Mouse (Mus musculus) heart, embryonic 10.5 days (tissue): Measurements from ENCODE around the gene Frem1. TPM values are rescaled to one million over a fixed set of nuclear protein-coding genes. Genes with fewer than 3 reads are reported as not detected.

Experiments used
- DNase-seq: peaks from one replicate; pipeline ENCODE4 v3.0.0-alpha.2; 2017; ENCODE audit warnings: low spot score
- H3K27ac ChIP-seq: fragments of 300-500 bp; sonication (generic); 2 replicates; pipeline ENCODE4 v1.5.1; 2016; ENCODE audit warnings: mild to moderate bottlenecking
- H3K27me3 ChIP-seq: fragments of 300-500 bp; sonication (generic); 2 replicates; pipeline ENCODE4 v1.6.1; 2016; ENCODE audit warnings: mild to moderate bottlenecking; ENCODE audit not compliant: poor library complexity, insufficient read depth, severe bottlenecking
- H3K36me3 ChIP-seq: fragments of 300-500 bp; sonication (generic); 2 replicates; pipeline ENCODE4 v1.6.1; 2016; ENCODE audit warnings: mild to moderate bottlenecking, moderate library complexity
- H3K4me1 ChIP-seq: fragments of 300-500 bp; sonication (generic); 2 replicates; pipeline ENCODE4 v1.6.1; 2016; ENCODE audit warnings: mild to moderate bottlenecking
- H3K4me3 ChIP-seq: fragments of 300-500 bp; sonication (generic); 2 replicates; pipeline ENCODE4 v1.5.1; 2016; ENCODE audit warnings: mild to moderate bottlenecking, moderate library complexity
- H3K9me3 ChIP-seq: fragments of 300-500 bp; sonication (generic); 2 replicates; pipeline ENCODE4 v1.6.1; 2016; ENCODE audit warnings: mild to moderate bottlenecking, moderate library complexity
- WGBS: fragments of 180-500 bp; shearing (Covaris S2); methylation state at CpG from one replicate; pipeline ENCODE4 v1.1.7; 2016; 5-methylcytosine and 5-hydroxymethylcytosine counted together
- polyA plus RNA-seq: library from polyadenylated mRNA; unstranded; fragments of >200 nt; fragmentation: Nextera tagmentation; extraction: Ambion mirVana; gene quantifications from 2 replicates; pipeline ENCODE4 v1.2.1, GENCODE M21; 2016

Gene Frem1
- polyA plus RNA-seq, 1 experiment from 2014 or later, result 9.8 TPM

GRCm38 (mm10) chr4:82946276-82946612 lies 105.9 kb downstream of the Frem1 start:
- Histone ChIP-seq H3K36me3 (peaks cover 38% of the 10 kb centered on the region), H3K27me3 (no peaks in the 10 kb centered on the region), H3K4me1 (no peaks in the 10 kb centered on the region), H3K9me3 (no peaks in the 10 kb centered on the region), H3K4me3 (no peak overlapping the region), H3K27ac (no peak overlapping the region)
- DNase-seq, result peak; percentile 0
- WGBS, result 86% methylated on average over 3 of the region's 3 CpGs

- Histone ChIP-seq H3K27ac (no peak overlapping the region), H3K4me1 (no peaks in the 10 kb centered on the region), H3K27me3 (no peaks in the 10 kb centered on the region), H3K9me3 (no peaks in the 10 kb centered on the region), H3K36me3 (peaks cover 41% of the 10 kb centered on the region), H3K4me3 (no peak overlapping the region)
- DNase-seq, result peak; percentile 31
- 79% methylated on average over 9 of the region's 9 CpGs for WGBS
Observed at GRCm38 (mm10) chr4:82945572-82946275, 106.4 kb downstream of the Frem1 start.

- Histone ChIP-seq H3K27ac (no peak overlapping the region), H3K27me3 (no peaks in the 10 kb centered on the region), H3K4me1 (no peaks in the 10 kb centered on the region), H3K4me3 (no peak overlapping the region), H3K9me3 (no peaks in the 10 kb centered on the region), H3K36me3 (peaks cover 42% of the 10 kb centered on the region)
- peak; percentile 56 for DNase-seq
- WGBS, result 85% methylated on average over 5 of the region's 5 CpGs
Observed at GRCm38 (mm10) chr4:82940680-82941079, 111.5 kb downstream of the Frem1 start.

- Histone ChIP-seq H3K27ac (no peak overlapping the region), H3K27me3 (no peaks in the 10 kb centered on the region), H3K9me3 (no peaks in the 10 kb centered on the region), H3K4me3 (no peak overlapping the region), H3K36me3 (peaks cover 44% of the 10 kb centered on the region), H3K4me1 (no peaks in the 10 kb centered on the region)
- no peak for DNase-seq
- 82% methylated on average over 13 of the region's 13 CpGs for WGBS
Observed at GRCm38 (mm10) chr4:82940248-82940647, 111.9 kb downstream of the Frem1 start.

GRCm38 (mm10) chr4:82934308-82934707 lies 117.8 kb downstream of the Frem1 start:
- H3K36me3 ChIP-seq, result peaks cover 26% of the 10 kb centered on the region
- 12% methylated on average over 5 of the region's 5 CpGs for WGBS
- no peaks in the 10 kb centered on the region for H3K27me3 ChIP-seq
- H3K9me3 ChIP-seq, result no peaks in the 10 kb centered on the region
- no peak for DNase-seq
- H3K27ac ChIP-seq, result no peak overlapping the region
- H3K4me1 ChIP-seq, result no peaks in the 10 kb centered on the region
- no peak overlapping the region for H3K4me3 ChIP-seq

- Histone ChIP-seq H3K27ac (no peak overlapping the region), H3K36me3 (peaks cover 23% of the 10 kb centered on the region; the same call in 1 of the 2 replicates), H3K9me3 (no peaks in the 10 kb centered on the region), H3K4me3 (0 out of 2 replicates have a peak overlapping the region, but pooled peaks have one; percentile 1), H3K4me1 (no peaks in the 10 kb centered on the region), H3K27me3 (no peaks in the 10 kb centered on the region)
- DNase-seq, result peak; percentile 84
- 22% methylated on average over 14 of the region's 14 CpGs for WGBS
Observed at GRCm38 (mm10) chr4:82933698-82934210, 118.4 kb downstream of the Frem1 start.

- no peak overlapping the region for H3K4me3 ChIP-seq
- no peaks in the 10 kb centered on the region for H3K27me3 ChIP-seq
- 85% methylated on average over 5 of the region's 5 CpGs for WGBS
- H3K27ac ChIP-seq, result no peak overlapping the region
- no peak for DNase-seq
- peaks cover 23% of the 10 kb centered on the region for H3K36me3 ChIP-seq
- no peaks in the 10 kb centered on the region for H3K4me1 ChIP-seq
- H3K9me3 ChIP-seq, result no peaks in the 10 kb centered on the region
Observed at GRCm38 (mm10) chr4:82930079-82930478, 122.1 kb downstream of the Frem1 start.

GRCm38 (mm10) chr4:82921962-82922361 lies 130.2 kb downstream of the Frem1 start:
- H3K4me3 ChIP-seq, result no peak overlapping the region
- DNase-seq, result peak; percentile 3
- WGBS, result 86% methylated on average over 4 of the region's 4 CpGs
- no peaks in the 10 kb centered on the region for H3K9me3 ChIP-seq
- peaks cover 16% of the 10 kb centered on the region for H3K36me3 ChIP-seq
- H3K27me3 ChIP-seq, result no peaks in the 10 kb centered on the region
- no peak overlapping the region for H3K27ac ChIP-seq
- H3K4me1 ChIP-seq, result no peaks in the 10 kb centered on the region

- DNase-seq, result peak; percentile 9
- 69% methylated on average over 2 of the region's 2 CpGs for WGBS
- Histone ChIP-seq H3K27ac (no peak overlapping the region), H3K4me1 (no peaks in the 10 kb centered on the region), H3K4me3 (no peak overlapping the region), H3K36me3 (peaks cover 23% of the 10 kb centered on the region), H3K27me3 (no peaks in the 10 kb centered on the region), H3K9me3 (no peaks in the 10 kb centered on the region)
Observed at GRCm38 (mm10) chr4:82918625-82919024, 133.5 kb downstream of the Frem1 start.

GRCm38 (mm10) chr4:82916678-82917050 lies 135.5 kb downstream of the Frem1 start:
- H3K27ac ChIP-seq, result no peak overlapping the region
- H3K4me3 ChIP-seq, result no peak overlapping the region
- 76% methylated on average over 5 of the region's 5 CpGs for WGBS
- no peaks in the 10 kb centered on the region for H3K9me3 ChIP-seq
- H3K27me3 ChIP-seq, result no peaks in the 10 kb centered on the region
- peaks cover 28% of the 10 kb centered on the region for H3K36me3 ChIP-seq
- H3K4me1 ChIP-seq, result no peaks in the 10 kb centered on the region
- DNase-seq, result no peak

GRCm38 (mm10) chr4:82916003-82916677 lies 136.0 kb downstream of the Frem1 start:
- Histone ChIP-seq H3K27ac (no peak overlapping the region), H3K4me1 (no peaks in the 10 kb centered on the region), H3K9me3 (no peaks in the 10 kb centered on the region), H3K4me3 (no peak overlapping the region), H3K27me3 (no peaks in the 10 kb centered on the region), H3K36me3 (peaks cover 28% of the 10 kb centered on the region)
- peak; percentile 72 for DNase-seq
- 55% methylated on average over 14 of the region's 14 CpGs for WGBS

- no peaks in the 10 kb centered on the region for H3K4me1 ChIP-seq
- H3K4me3 ChIP-seq, result no peak overlapping the region
- H3K27ac ChIP-seq, result no peak overlapping the region
- peaks cover 28% of the 10 kb centered on the region for H3K36me3 ChIP-seq
- H3K9me3 ChIP-seq, result no peaks in the 10 kb centered on the region
- no peaks in the 10 kb centered on the region for H3K27me3 ChIP-seq
- 62% methylated on average over 7 of the region's 7 CpGs for WGBS
- DNase-seq, result peak; percentile 61
Observed at GRCm38 (mm10) chr4:82915576-82915975, 136.6 kb downstream of the Frem1 start.

- Histone ChIP-seq H3K27ac (no peak overlapping the region), H3K36me3 (peaks cover 28% of the 10 kb centered on the region), H3K4me3 (no peak overlapping the region), H3K4me1 (no peaks in the 10 kb centered on the region), H3K9me3 (no peaks in the 10 kb centered on the region), H3K27me3 (no peaks in the 10 kb centered on the region)
- peak; percentile 63 for DNase-seq
- WGBS, result 82% methylated on average over 11 of the region's 11 CpGs
Observed at GRCm38 (mm10) chr4:82914601-82915143, 137.5 kb downstream of the Frem1 start.
